Mouse (Mus musculus) heart, embryonic 14.5 days (tissue): ENCODE data around the gene Psen1. TPM values are rescaled to one million over a fixed set of nuclear protein-coding genes. Genes with fewer than 3 reads are reported as not detected.

Source experiments
- ATAC-seq: fragments of 200-750 bp; cut with Nextera tagmentation; 2 replicates; pipeline ENCODE4 v1.8.0; 2017; ENCODE audit warnings: low read depth, moderate TSS enrichment; ENCODE audit not compliant: insufficient number of reproducible peaks, insufficient read depth, low FRiP score
- H3K27ac ChIP-seq, 2 experiments: fragments of 200-500 bp in 1 of 2; fragments of 300-500 bp in 1 of 2; sonication (generic) in 1 of 2; replicated peaks in 1 of 2; 2 replicates each; pipeline ENCODE4 v1.5.1; 2012 to 2014; ENCODE audit warnings: low read depth in 2 of 2, low read length in 2 of 2, control low read depth in 1 of 2, mild to moderate bottlenecking in 1 of 2, mixed read lengths in 1 of 2; ENCODE audit not compliant: control insufficient read depth in 1 of 2, insufficient read depth in 1 of 2
- H3K27me3 ChIP-seq: fragments of 300-500 bp; sonication (generic); 2 replicates; pipeline ENCODE4 v1.6.1; 2014; ENCODE audit warnings: mild to moderate bottlenecking, low read length, control low read depth; ENCODE audit not compliant: control insufficient read depth, insufficient read depth
- H3K36me3 ChIP-seq: fragments of 300-500 bp; sonication (generic); 2 replicates; pipeline ENCODE4 v1.6.1; 2014; ENCODE audit warnings: mild to moderate bottlenecking, control low read depth, low read length, mixed read lengths; ENCODE audit not compliant: control insufficient read depth, insufficient read depth
- H3K4me1 ChIP-seq, 2 experiments: fragments of 200-500 bp in 1 of 2; fragments of 300-500 bp in 1 of 2; sonication (generic) in 1 of 2; 2 replicates each; pipeline ENCODE4 v1.6.1; 2012 to 2014; ENCODE audit warnings: low read length in 2 of 2, control low read depth in 1 of 2, mixed read lengths in 1 of 2; ENCODE audit not compliant: control insufficient read depth in 2 of 2, insufficient read depth in 2 of 2
- H3K4me2 ChIP-seq: fragments of 300-500 bp; sonication (generic); 2 replicates; pipeline ENCODE4 v1.6.1; 2014; ENCODE audit warnings: mild to moderate bottlenecking, low read length
- H3K4me3 ChIP-seq, 2 experiments: fragments of 200-500 bp in 1 of 2; fragments of 300-500 bp in 1 of 2; sonication (generic) in 1 of 2; 2 replicates each; pipeline ENCODE4 v1.5.1; 2012 to 2014; ENCODE audit warnings: low read length in 2 of 2, mild to moderate bottlenecking in 2 of 2, control low read depth in 1 of 2, low read depth in 1 of 2, moderate library complexity in 1 of 2; ENCODE audit not compliant: control insufficient read depth in 1 of 2, insufficient read depth in 1 of 2
- H3K9ac ChIP-seq: fragments of 300-500 bp; sonication (generic); 2 replicates; pipeline ENCODE4 v1.6.1; 2014; ENCODE audit warnings: mild to moderate bottlenecking, low read length
- H3K9me3 ChIP-seq: fragments of 300-500 bp; sonication (generic); 2 replicates; pipeline ENCODE4 v1.6.1; 2016; ENCODE audit warnings: low read length, control low read depth; ENCODE audit not compliant: control insufficient read depth
- WGBS: fragments of 180-500 bp; shearing (Covaris S2); extraction: QIAGEN DNeasy Blood & Tissue Kit; methylation state at CpG from one replicate; pipeline ENCODE4 v1.1.7; 2014; 5-methylcytosine and 5-hydroxymethylcytosine counted together
- polyA plus RNA-seq: library from polyadenylated mRNA; unstranded; fragments of >200 nt; fragmentation: Nextera tagmentation; extraction: Ambion mirVana; gene quantifications from 2 replicates; pipeline ENCODE4 v1.2.1, GENCODE M21; 2014

Psen1 gene
- polyA plus RNA-seq, 1 experiment from 2014 or later: 50.8 TPM

- Histone ChIP-seq H3K4me1 (peaks cover 3 to 10% of the 10 kb centered on the region in 2 experiments; a peak in 3 of 4 replicates), H3K27me3 (no peaks in the 10 kb centered on the region), H3K4me3 (no peak overlapping the region), H3K27ac (0 out of 4 replicates have a peak overlapping the region, but pooled peaks of 1 of the 2 experiments have one; percentile 17), H3K9ac (no peak overlapping the region), H3K36me3 (peaks cover 94% of the 10 kb centered on the region), H3K4me2 (no peak overlapping the region), H3K9me3 (no peaks in the 10 kb centered on the region)
- WGBS: 81% methylated on average over 12 of the region's 12 CpGs
- no peak for ATAC-seq
Observed at GRCm38 (mm10) chr12:83726510-83727308, 38.8 kb downstream of the Psen1 start.

DNA sequence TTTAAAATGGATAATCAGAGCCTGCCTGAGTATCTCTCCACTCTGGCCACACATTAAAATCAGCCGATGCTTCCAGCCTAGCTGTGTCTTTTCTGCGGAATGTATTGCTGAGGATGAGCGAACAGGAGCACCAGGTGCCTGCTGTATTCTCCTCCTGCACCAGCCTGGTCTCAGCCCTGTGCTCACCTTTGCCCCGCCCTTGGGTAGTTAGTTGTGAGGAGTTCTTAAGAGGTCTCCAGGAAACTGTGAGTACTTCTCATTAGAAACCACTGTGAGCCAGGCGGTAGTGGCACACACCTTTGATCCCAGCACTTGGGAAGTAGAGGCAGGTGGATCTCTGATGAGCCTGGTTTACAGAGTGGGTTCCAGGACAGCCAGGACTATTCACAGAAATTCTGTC lies 44.3 kb downstream of the Psen1 start:
- Histone ChIP-seq H3K27me3 (no peaks in the 10 kb centered on the region), H3K4me3 (no peak overlapping the region), H3K27ac (no peak overlapping the region), H3K36me3 (peaks cover 87% of the 10 kb centered on the region), H3K4me1 (peaks cover 0 to 6% of the 10 kb centered on the region in 2 experiments; a peak in 1 of 4 replicates), H3K9ac (no peak overlapping the region), H3K9me3 (no peaks in the 10 kb centered on the region), H3K4me2 (no peak overlapping the region)
- 91% methylated on average over 5 of the region's 5 CpGs for whole genome bisulfite sequencing
- no peak for ATAC-seq

- 88% methylated on average over 10 of the region's 10 CpGs for WGBS
- H3K36me3 ChIP-seq: peaks cover 69% of the 10 kb centered on the region
Observed at GRCm38 (mm10) chr12:83734047-83734446, 46.1 kb downstream of the Psen1 start.

DNA sequence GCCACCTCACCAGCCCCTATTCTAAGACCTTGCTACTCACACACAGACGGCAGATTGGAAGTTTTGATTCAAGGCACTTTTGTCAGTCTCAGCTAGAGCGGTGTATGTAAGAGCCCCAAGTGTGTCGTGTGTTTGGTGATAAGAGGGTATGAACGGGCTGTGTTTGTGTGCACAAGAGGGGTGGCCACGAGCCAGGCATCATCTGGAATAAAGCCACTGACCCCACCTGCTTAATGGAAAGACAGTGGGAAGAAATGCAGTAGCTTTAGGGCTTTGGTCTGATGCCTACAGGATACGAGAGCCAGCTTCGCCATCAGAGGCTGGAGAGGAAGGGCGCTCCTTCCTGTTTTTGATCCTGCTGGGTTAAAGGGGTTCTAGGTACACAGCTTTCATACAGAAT lies 48.3 kb downstream of the Psen1 start:
- Histone ChIP-seq H3K27ac (no peak overlapping the region), H3K9me3 (no peaks in the 10 kb centered on the region), H3K4me3 (no peak overlapping the region), H3K4me2 (no peak overlapping the region), H3K9ac (no peak overlapping the region), H3K27me3 (no peaks in the 10 kb centered on the region), H3K4me1 (peaks cover 0 to 6% of the 10 kb centered on the region in 2 experiments; a peak in 1 of 4 replicates), H3K36me3 (peaks cover 47% of the 10 kb centered on the region)
- no peak for ATAC-seq
- WGBS: 43% methylated on average over 8 of the region's 8 CpGs

More at GRCm38 (mm10) chr12:83734047-83734446, 46.1 kb downstream of the Psen1 start:
- no peak for ATAC-seq
- Histone ChIP-seq H3K9ac (no peak overlapping the region), H3K4me1 (peaks cover 0 to 6% of the 10 kb centered on the region in 2 experiments; a peak in 1 of 4 replicates), H3K27ac (no peak overlapping the region), H3K4me2 (no peak overlapping the region), H3K9me3 (no peaks in the 10 kb centered on the region), H3K27me3 (no peaks in the 10 kb centered on the region), H3K4me3 (no peak overlapping the region)

- no peaks in the 10 kb centered on the region for H3K9me3 ChIP-seq
- ATAC-seq: no peak
Observed at GRCm38 (mm10) chr12:83738651-83739050, 50.7 kb downstream of the Psen1 start.

DNA sequence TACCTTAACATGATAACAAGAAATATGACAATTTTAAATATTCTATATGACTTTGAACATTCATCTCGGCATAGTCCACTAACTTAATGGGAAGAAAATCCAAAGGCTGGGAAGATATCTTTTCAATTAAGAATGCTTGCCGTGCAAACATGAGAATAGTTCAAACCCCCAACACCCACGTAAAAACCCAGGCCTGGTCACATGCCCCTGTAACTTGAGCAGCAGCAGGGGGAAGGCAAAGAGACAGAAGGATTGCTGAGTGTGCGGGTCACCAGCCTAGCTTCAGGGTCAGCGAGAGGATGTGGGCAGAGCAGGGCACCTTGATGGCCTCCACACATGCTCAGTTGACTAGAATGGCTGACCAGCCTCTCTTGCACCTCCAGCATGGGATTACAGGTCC lies 53.8 kb downstream of the Psen1 start:
- 66% methylated on average over 5 of the region's 5 CpGs for WGBS
- H3K4me3 ChIP-seq: no peak overlapping the region

More at GRCm38 (mm10) chr12:83738651-83739050, 50.7 kb downstream of the Psen1 start:
- Histone ChIP-seq H3K9ac (no peak overlapping the region), H3K36me3 (peaks cover 23% of the 10 kb centered on the region), H3K4me2 (no peak overlapping the region), H3K27me3 (no peaks in the 10 kb centered on the region), H3K4me1 (peaks cover 2 to 6% of the 10 kb centered on the region in 2 experiments; a peak in 1 of 4 replicates), H3K27ac (no peak overlapping the region), H3K4me3 (no peak overlapping the region)
- WGBS: 84% methylated on average over 1 of the region's 1 CpGs

DNA sequence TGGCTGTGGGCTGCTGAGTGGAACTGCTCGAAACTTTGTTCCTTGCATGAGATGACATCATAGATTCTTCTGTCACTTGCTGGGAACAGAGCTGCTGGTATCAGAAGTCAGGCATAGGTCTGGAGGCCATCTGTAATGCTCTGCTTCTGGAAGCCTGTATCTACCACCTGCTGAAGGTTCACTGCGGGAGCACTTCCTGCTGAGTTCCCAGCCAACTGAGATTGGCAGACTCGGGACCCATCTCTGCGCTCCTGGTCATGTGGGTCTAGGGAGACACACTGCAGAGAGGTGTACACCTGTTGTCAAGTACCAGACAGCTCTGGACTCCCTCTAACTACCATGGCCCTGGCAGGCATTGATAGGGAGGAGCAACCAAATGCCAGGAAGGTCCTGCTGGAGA lies 54.9 kb downstream of the Psen1 start:
- no peak overlapping the region for H3K27ac ChIP-seq
- no peak overlapping the region for H3K4me3 ChIP-seq
- H3K27me3 ChIP-seq: no peaks in the 10 kb centered on the region
- 0 out of 4 replicates have a peak, but pooled peaks cover 0 to 2% of the 10 kb centered on the region in 2 experiments for H3K4me1 ChIP-seq
- no peaks in the 10 kb centered on the region for H3K36me3 ChIP-seq
- no peak overlapping the region for H3K9ac ChIP-seq
- WGBS: 45% methylated on average over 4 of the region's 4 CpGs
- H3K9me3 ChIP-seq: no peaks in the 10 kb centered on the region
- H3K4me2 ChIP-seq: no peak overlapping the region
- ATAC-seq: no peak

More for the DNA sequence above, 53.8 kb downstream of the Psen1 start:
- Histone ChIP-seq H3K27me3 (no peaks in the 10 kb centered on the region), H3K36me3 (no peaks in the 10 kb centered on the region), H3K27ac (no peak overlapping the region), H3K4me1 (0 out of 4 replicates have a peak, but pooled peaks cover 0 to 2% of the 10 kb centered on the region in 2 experiments), H3K4me2 (no peak overlapping the region), H3K9me3 (no peaks in the 10 kb centered on the region), H3K9ac (no peak overlapping the region)
- ATAC-seq: no peak
